Mouse (Mus musculus) lung, adult 2 months (tissue): ENCODE measurements around the gene Dcakd.

Source experiments
- CTCF ChIP-seq: fragments of 200-500 bp; IDR thresholded peaks from 2 replicates; pipeline ENCODE4 v1.5.1; 2011; ENCODE audit warnings: mild to moderate bottlenecking, low read length, control low read depth; ENCODE audit not compliant: insufficient read depth
- POLR2A ChIP-seq: fragments of 200-500 bp; IDR thresholded peaks from 2 replicates; pipeline ENCODE4 v1.6.1; 2011; ENCODE audit warnings: low read depth, mild to moderate bottlenecking, control low read depth, low read length, borderline replicate concordance; ENCODE audit errors: extremely low read depth

DNA sequence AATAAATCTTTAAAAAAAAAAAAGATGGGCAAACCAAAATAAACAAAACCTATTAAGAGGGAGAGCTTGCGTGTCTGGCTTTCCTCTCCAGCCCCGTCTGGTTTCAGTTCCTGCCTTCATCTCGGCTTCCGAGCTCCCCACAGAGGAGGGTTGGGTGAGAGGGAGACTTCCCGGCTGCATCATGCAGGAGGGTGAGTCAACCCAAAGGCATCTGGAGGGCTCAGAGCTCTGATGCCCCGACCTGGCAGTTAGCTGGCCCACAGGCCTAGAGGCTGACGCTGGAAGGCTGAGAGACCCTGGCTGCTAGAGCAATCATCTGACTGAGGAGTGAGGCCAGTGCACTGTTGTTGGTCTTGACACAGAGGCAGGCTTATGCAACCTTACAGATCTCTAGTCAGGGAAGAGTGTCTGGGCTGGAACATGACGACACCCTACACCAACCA lies 23.1 kb upstream of the Dcakd start:
- TF ChIP-seq CTCF: no peak
- TF ChIP-seq POLR2A: no peak
